Mouse (Mus musculus): Measurements from ENCODE around the gene Tesk2. TPM values are rescaled to one million over a fixed set of nuclear protein-coding genes. Genes with fewer than 3 reads are reported as not detected.
"Not testable (repeated sequence)": the region's sequence is repeated elsewhere in the genome, so short reads cannot be mapped to it uniquely, and the experiment has no call there.

Tesk2 gene
- total RNA-seq, 1 experiment: 15.3 TPM

DNA sequence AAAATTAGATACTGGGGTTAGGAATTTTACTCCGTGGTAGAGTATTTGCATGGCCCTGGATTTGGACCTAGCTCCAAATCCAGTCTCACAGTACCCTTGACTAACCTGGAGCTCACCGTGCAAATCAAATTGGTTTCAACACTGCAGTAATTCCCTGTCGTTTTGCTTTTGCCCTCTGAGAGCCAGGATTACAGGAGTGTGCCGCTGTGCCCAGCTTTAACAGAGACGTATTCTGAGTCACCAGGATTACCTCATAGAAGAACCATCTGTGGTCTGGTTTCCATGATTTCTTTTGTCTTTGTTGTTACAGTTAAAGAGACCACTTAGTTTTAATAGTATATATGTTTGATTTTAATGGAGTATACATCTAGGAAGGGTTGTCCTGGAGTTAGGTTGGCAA lies 41.6 kb upstream of the Tesk2 start:
- Histone ChIP-seq H3K36me3 (ENCODE audit: control insufficient read depth, insufficient read depth, low read length, poor library complexity, severe bottlenecking) (no peaks in the 10 kb centered on the region), H3K9me3 (ENCODE audit: control insufficient read depth, insufficient read depth, low read depth, low read length) (no peaks in the 10 kb centered on the region), H3K4me1 (ENCODE audit: control insufficient read depth in 2 of 2, insufficient read depth in 2 of 2, low read length in 2 of 2, poor library complexity in 1 of 2) (peaks cover 0 to 5% of the 10 kb centered on the region in 2 experiments; a peak in 1 of 4 replicates), H3K4me3 (ENCODE audit: insufficient read depth in 1 of 2, low read depth in 1 of 2, low read length in 2 of 2, poor library complexity in 1 of 2, severe bottlenecking in 1 of 2) (no peak overlapping the region), H3K27ac (ENCODE audit: insufficient read depth, low read depth, low read length, poor library complexity, severe bottlenecking) (no peak overlapping the region), H3K9ac (ENCODE audit: insufficient read depth, low read depth, low read length, poor library complexity, severe bottlenecking) (no peak overlapping the region)
- DNase-seq (ENCODE audit: low read depth, low spot score): no peak
- no peak for TF ChIP-seq ZC3H11A (IDR thresholded peaks at IDR 0.05; ENCODE audit: borderline replicate concordance, low read depth, low read length)
- TF ChIP-seq MAFK (IDR thresholded peaks at IDR 0.05; ENCODE audit: insufficient read depth, low read depth, low read length): no peak
- TF ChIP-seq HCFC1 (IDR thresholded peaks at IDR 0.05; ENCODE audit: borderline replicate concordance, insufficient read depth, low read length): no peak
- TF ChIP-seq CHD2 (IDR thresholded peaks at IDR 0.05; ENCODE audit: low read depth, low read length): no peak
- no peak for TF ChIP-seq ZNF384 (IDR thresholded peaks at IDR 0.05; ENCODE audit: low read depth, low read length)
- in situ Hi-C loops (cut with MboI; ENCODE audit: low sequenced_read_pairs in 2 of 2, unreplicated experiment in 2 of 2): no loop called here

DNA sequence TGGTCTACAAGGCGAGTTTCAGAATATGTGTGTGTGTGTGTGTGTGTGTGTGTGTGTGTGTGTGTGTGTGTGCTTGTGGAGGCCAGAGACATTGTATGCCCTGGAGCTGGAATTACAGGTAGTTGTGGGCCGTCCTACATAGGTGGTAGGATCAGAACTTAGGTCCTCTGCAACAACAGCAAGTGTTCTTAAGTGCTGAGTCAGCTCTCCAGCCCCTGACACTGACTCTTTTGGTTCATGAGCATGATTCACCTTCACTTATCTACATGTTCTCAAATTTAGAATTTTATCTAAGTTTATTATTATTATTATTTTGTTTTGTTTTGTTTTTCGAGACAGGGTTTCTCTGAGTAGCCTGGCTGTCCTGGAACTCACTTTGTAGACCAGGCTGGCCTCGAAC lies 40.2 kb upstream of the Tesk2 start:
- H3K9ac ChIP-seq (ENCODE audit: insufficient read depth, low read depth, low read length, poor library complexity, severe bottlenecking); H3K9me3 ChIP-seq (ENCODE audit: control insufficient read depth, insufficient read depth, low read depth, low read length); in situ Hi-C loops (cut with MboI; ENCODE audit: low sequenced_read_pairs in 2 of 2, unreplicated experiment in 2 of 2); H3K4me1 ChIP-seq (ENCODE audit: control insufficient read depth in 2 of 2, insufficient read depth in 2 of 2, low read length in 2 of 2, poor library complexity in 1 of 2); H3K4me3 ChIP-seq (ENCODE audit: insufficient read depth in 1 of 2, low read depth in 1 of 2, low read length in 2 of 2, poor library complexity in 1 of 2, severe bottlenecking in 1 of 2); H3K36me3 ChIP-seq (ENCODE audit: control insufficient read depth, insufficient read depth, low read length, poor library complexity, severe bottlenecking); H3K27ac ChIP-seq (ENCODE audit: insufficient read depth, low read depth, low read length, poor library complexity, severe bottlenecking); DNase-seq (ENCODE audit: low read depth, low spot score): not testable (repeated sequence)
- TF ChIP-seq MAFK (IDR thresholded peaks at IDR 0.05; ENCODE audit: insufficient read depth, low read depth, low read length): peak; percentile 81

DNA sequence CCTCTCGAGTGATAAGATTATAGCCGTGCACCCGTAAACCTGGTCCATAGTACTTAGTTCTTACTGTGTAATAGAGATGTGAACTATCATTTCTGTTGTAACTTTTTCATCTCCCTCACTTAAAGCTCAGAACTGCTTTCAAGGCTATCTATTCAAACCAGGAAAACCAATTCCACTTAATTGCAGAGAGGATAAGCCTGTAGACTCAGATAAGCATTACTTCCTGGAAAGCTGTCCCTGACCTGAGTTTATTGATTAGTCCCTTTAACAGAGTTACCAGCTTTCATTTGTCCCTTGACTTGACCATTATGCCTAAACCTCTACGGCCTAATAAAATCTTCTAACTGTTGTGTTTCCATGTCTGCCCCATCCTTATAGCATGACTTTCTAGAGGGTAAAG lies 36.8 kb upstream of the Tesk2 start:
- Histone ChIP-seq H3K4me3 (ENCODE audit: insufficient read depth in 1 of 2, low read depth in 1 of 2, low read length in 2 of 2, poor library complexity in 1 of 2, severe bottlenecking in 1 of 2) (no peak overlapping the region), H3K36me3 (ENCODE audit: control insufficient read depth, insufficient read depth, low read length, poor library complexity, severe bottlenecking) (peaks cover 14% of the 10 kb centered on the region), H3K4me1 (ENCODE audit: control insufficient read depth in 2 of 2, insufficient read depth in 2 of 2, low read length in 2 of 2, poor library complexity in 1 of 2) (peaks cover 3 to 5% of the 10 kb centered on the region in 2 experiments; a peak in 2 of 4 replicates), H3K9ac (ENCODE audit: insufficient read depth, low read depth, low read length, poor library complexity, severe bottlenecking) (no peak overlapping the region), H3K9me3 (ENCODE audit: control insufficient read depth, insufficient read depth, low read depth, low read length) (no peaks in the 10 kb centered on the region), H3K27ac (ENCODE audit: insufficient read depth, low read depth, low read length, poor library complexity, severe bottlenecking) (no peak overlapping the region)
- in situ Hi-C loops (cut with MboI; ENCODE audit: low sequenced_read_pairs in 2 of 2, unreplicated experiment in 2 of 2): no loop called here
- no peak for TF ChIP-seq ZC3H11A (IDR thresholded peaks at IDR 0.05; ENCODE audit: borderline replicate concordance, low read depth, low read length)
- no peak for TF ChIP-seq CHD2 (IDR thresholded peaks at IDR 0.05; ENCODE audit: low read depth, low read length)
- no peak for TF ChIP-seq MAFK (IDR thresholded peaks at IDR 0.05; ENCODE audit: insufficient read depth, low read depth, low read length)
- no peak for TF ChIP-seq HCFC1 (IDR thresholded peaks at IDR 0.05; ENCODE audit: borderline replicate concordance, insufficient read depth, low read length)
- no peak for TF ChIP-seq ZNF384 (IDR thresholded peaks at IDR 0.05; ENCODE audit: low read depth, low read length)
- DNase-seq (ENCODE audit: low read depth, low spot score): no peak

DNA sequence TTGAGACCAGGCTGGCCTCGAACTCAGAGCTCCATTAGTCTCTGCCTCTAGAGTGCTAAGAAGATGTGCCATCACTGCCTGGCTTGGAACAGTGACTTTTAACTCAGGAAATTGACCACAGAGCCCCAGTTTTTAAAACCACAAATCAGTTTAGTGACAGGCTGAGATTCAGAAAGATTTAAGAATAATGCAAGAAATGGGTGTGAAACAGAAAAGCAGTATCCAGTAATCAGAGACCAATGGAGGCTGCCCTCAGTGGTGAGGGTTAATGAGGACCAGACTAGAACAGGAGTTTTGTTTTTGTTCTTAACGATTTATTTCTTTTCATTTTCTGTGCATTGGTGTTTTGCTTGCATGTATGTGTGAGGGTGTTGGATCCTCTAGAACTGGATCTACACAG lies 36.1 kb upstream of the Tesk2 start:
- Histone ChIP-seq H3K36me3 (ENCODE audit: control insufficient read depth, insufficient read depth, low read length, poor library complexity, severe bottlenecking) (peaks cover 21% of the 10 kb centered on the region), H3K4me3 (ENCODE audit: insufficient read depth in 1 of 2, low read depth in 1 of 2, low read length in 2 of 2, poor library complexity in 1 of 2, severe bottlenecking in 1 of 2) (peak overlapping the region in 1 of 2 experiments; percentile 47; a peak in 2 of 4 replicates), H3K4me1 (ENCODE audit: control insufficient read depth in 2 of 2, insufficient read depth in 2 of 2, low read length in 2 of 2, poor library complexity in 1 of 2) (peaks cover 3 to 5% of the 10 kb centered on the region in 2 experiments; a peak in 2 of 4 replicates), H3K9me3 (ENCODE audit: control insufficient read depth, insufficient read depth, low read depth, low read length) (no peaks in the 10 kb centered on the region), H3K9ac (ENCODE audit: insufficient read depth, low read depth, low read length, poor library complexity, severe bottlenecking) (peak overlapping the region; percentile 84), H3K27ac (ENCODE audit: insufficient read depth, low read depth, low read length, poor library complexity, severe bottlenecking) (peak overlapping the region; percentile 90)
- in situ Hi-C loops (cut with MboI; ENCODE audit: low sequenced_read_pairs in 2 of 2, unreplicated experiment in 2 of 2): no loop called here
- DNase-seq (ENCODE audit: low read depth, low spot score): no peak
- TF ChIP-seq ZC3H11A (IDR thresholded peaks at IDR 0.05; ENCODE audit: borderline replicate concordance, low read depth, low read length): no peak
- TF ChIP-seq CHD2 (IDR thresholded peaks at IDR 0.05; ENCODE audit: low read depth, low read length): no peak
- no peak for TF ChIP-seq MAFK (IDR thresholded peaks at IDR 0.05; ENCODE audit: insufficient read depth, low read depth, low read length)

DNA sequence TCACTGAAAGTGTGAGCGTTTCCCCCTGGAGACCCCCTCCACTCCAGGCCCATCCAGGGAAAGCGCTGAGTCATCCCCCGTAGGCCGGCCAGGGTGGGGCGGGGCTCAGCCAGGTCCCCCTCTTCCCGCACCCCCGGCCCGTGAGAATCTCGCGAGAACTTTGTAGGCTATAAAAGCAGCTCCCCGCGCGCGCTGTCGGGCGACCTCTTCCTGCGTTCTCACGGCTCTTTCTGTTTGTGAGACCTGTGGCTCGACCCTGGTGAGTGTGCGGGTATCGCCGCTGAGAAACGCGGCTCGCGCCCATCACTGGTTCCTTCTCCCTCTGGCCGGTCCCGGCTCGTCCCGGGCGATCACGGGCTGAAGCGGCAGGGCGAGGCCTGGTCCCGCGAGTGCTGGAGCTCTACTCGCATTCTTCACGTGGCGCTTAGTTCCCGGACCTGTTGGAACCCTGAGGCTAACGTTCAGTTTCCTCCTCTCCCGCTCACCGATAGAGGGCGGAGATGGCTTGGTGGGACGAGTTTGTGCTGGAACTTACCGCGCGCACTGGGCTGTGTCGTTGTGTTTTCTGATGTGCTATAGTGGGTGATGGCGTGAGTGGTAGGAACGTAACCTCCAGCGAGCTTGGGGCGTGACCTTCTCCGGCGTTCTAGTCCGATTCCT lies 35.2 kb upstream of the Tesk2 start, which contains the start of gene Prdx1:
Gene Prdx1, plus strand, starts transcription at position 143 of the 660 bp plus-strand sequence.
- H3K9me3 ChIP-seq (ENCODE audit: control insufficient read depth, insufficient read depth, low read depth, low read length): no peaks in the 10 kb centered on the region
- H3K4me3 ChIP-seq (ENCODE audit: insufficient read depth in 1 of 2, low read depth in 1 of 2, low read length in 2 of 2, poor library complexity in 1 of 2, severe bottlenecking in 1 of 2): peak within 1 kb of the TSS; percentile 74 to 96
- peaks cover 28% of the 10 kb centered on the region for H3K36me3 ChIP-seq (ENCODE audit: control insufficient read depth, insufficient read depth, low read length, poor library complexity, severe bottlenecking)
- peak; percentile 92 for DNase-seq (ENCODE audit: low read depth, low spot score)
- TF ChIP-seq CHD2 (IDR thresholded peaks at IDR 0.05; ENCODE audit: low read depth, low read length) (peak; percentile 99), ZNF384 (IDR thresholded peaks at IDR 0.05; ENCODE audit: low read depth, low read length) (no peak), MAFK (IDR thresholded peaks at IDR 0.05; ENCODE audit: insufficient read depth, low read depth, low read length) (peak; percentile 99), HCFC1 (IDR thresholded peaks at IDR 0.05; ENCODE audit: borderline replicate concordance, insufficient read depth, low read length) (peak; percentile 62; the same call in 1 of the 2 replicates)
- in situ Hi-C loops (cut with MboI; ENCODE audit: low sequenced_read_pairs in 2 of 2, unreplicated experiment in 2 of 2): no loop called here
- peak within 1 kb of the TSS; percentile 99 for H3K9ac ChIP-seq (ENCODE audit: insufficient read depth, low read depth, low read length, poor library complexity, severe bottlenecking)
- H3K4me1 ChIP-seq (ENCODE audit: control insufficient read depth in 2 of 2, insufficient read depth in 2 of 2, low read length in 2 of 2, poor library complexity in 1 of 2): peaks cover 3 to 5% of the 10 kb centered on the region in 2 experiments; a peak in 3 of 4 replicates
- peak within 1 kb of the TSS; percentile 99 for H3K27ac ChIP-seq (ENCODE audit: insufficient read depth, low read depth, low read length, poor library complexity, severe bottlenecking)
